Mouse (Mus musculus) left cerebral cortex, postnatal 4 days (tissue): Measurements from ENCODE around the gene Proca1. TPM values are rescaled to one million over a fixed set of nuclear protein-coding genes. Genes with fewer than 3 reads are reported as not detected.

Experiments
- DNase-seq: peaks from one replicate; pipeline ENCODE4 v3.0.0-alpha.2; 2022
- intact Hi-C: fragments of 180-260 bp; cut with DNase I; formaldehyde crosslinking; loops from one replicate; pipeline ENCODE4 v1.15.1; 2025
- total RNA-seq, 2 experiments: library from RNA; stranded (reverse); gene quantifications; 2 replicates each; pipeline ENCODE4 v1.2.3; 2021

Gene Proca1
- 1 to 10 TPM; 3.3 to 4.2 TPM for total RNA-seq

DNA sequence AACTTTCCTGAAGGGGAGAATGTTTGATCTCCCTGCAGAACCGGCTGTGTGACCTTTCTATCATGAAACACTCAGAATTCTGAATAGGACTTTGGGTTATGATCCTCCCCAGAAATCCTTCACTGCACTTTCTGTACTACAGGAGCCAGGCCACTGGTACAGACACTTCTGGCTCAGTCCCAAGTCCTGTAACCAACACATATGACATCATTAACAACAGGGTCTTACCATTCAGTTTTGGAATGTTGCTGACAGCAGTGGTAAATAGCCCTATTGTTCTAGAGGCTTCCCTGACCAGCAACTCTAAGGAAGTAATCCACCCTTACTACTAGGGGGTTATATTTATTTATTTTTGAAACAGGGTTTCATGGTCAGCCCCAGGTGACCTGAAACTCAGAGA is at the start of gene Proca1:
TSS of gene Proca1 (plus strand) at position 280 of the 400 bp plus-strand sequence.
- intact Hi-C loops = no loop called here
- no peak for DNase-seq

DNA sequence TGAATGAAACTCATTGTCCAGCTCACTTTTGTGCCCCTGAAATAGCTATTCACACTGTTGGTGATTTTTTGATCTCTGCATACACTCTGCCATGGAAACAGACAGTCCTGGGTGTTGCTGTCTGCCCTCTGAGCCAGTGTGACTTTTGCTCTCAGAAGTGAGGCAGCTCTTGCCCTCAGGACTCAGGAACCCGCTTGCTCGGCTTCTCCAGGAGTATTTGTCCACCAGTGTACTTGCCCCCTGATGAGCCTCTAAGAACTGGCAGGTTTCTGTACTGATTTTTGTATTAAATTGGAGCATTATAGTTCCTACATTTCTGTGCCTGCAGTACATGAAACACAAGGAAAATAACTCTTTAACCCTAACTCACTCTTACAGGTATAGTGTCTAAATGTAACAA is 49.7 kb upstream of the Proca1 start:
- no peak for DNase-seq
- intact Hi-C loops = no loop called here

DNA sequence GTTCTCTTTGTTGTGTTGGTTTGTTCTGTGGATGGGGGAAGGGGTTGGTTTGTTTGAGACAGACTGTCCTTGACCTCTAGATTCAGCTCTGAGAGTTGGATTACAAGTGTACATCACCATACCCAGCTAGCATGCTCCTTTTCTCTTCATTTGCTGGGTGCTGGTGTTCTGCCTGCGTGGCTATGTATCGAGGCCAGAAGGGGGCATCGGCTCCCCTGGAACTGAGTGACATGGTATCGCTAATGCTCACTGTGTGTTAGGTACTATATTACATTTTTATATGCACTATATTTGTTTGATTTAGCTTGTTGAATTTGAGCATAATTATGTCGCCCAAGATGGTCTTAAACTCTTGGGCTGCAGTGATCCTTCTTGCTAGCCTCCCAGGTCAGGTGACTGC is 47.0 kb upstream of the Proca1 start:
- intact Hi-C loops = no loop called here
- DNase-seq = no peak

DNA sequence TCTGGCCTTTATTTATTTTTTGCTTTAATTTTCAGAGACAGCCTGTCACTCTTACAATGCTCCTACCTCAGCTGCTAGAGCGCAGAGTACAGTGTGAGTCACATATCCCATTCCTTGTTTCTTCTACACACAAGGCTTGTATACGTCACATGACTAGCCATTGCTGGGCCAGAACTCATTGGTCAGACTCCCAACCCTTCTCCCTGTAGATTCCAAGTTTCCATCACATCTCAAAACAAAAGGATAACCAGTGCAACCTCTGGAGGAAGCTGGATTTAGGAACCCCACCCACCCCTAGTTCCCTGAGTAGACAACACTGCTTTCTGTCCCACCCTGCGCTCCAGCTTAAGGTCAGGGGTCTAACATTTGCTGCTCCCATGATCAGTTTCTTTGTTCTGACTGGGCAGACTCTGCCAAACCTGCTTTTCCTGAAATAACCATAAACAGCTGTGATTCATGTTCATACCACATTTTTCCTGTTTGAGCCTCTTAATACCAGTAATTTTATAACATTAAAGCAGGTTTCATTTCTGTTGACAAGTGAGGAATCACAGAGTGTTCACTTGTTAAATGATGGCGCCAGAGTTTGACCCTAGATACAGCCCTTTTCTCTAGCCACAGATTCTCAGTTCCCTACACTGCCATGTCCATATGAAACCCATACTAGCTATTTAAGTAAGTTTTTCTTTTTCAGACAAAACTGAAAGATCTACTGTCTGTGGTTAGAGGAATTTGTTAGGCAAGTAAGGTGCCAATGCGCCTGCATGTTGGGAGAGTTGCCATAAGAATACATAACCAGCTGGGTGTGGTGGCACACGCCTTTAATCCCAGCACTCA is 46.3 kb upstream of the Proca1 start:
- DNase-seq = no peak
- intact Hi-C loops = no loop called here

DNA sequence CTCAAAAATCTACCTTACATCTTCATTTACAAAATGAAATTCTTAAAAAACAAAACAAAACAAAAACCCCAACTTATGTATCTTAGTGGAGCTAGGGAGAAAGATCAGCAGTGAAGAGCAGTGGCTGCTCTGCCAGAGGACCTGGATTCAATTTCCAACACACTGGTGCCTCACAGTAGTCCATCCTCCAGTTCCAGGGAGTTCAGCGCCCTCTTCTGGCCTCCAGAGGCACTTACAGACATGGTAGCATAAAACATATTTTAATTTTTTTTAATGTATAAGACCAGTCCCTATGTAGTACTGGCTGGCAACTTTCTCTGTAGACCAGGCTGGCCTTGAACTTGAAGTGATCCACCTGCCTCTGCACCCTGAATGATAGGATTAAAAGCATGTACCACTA is 42.0 kb upstream of the Proca1 start:
- intact Hi-C loops = no loop called here

DNA sequence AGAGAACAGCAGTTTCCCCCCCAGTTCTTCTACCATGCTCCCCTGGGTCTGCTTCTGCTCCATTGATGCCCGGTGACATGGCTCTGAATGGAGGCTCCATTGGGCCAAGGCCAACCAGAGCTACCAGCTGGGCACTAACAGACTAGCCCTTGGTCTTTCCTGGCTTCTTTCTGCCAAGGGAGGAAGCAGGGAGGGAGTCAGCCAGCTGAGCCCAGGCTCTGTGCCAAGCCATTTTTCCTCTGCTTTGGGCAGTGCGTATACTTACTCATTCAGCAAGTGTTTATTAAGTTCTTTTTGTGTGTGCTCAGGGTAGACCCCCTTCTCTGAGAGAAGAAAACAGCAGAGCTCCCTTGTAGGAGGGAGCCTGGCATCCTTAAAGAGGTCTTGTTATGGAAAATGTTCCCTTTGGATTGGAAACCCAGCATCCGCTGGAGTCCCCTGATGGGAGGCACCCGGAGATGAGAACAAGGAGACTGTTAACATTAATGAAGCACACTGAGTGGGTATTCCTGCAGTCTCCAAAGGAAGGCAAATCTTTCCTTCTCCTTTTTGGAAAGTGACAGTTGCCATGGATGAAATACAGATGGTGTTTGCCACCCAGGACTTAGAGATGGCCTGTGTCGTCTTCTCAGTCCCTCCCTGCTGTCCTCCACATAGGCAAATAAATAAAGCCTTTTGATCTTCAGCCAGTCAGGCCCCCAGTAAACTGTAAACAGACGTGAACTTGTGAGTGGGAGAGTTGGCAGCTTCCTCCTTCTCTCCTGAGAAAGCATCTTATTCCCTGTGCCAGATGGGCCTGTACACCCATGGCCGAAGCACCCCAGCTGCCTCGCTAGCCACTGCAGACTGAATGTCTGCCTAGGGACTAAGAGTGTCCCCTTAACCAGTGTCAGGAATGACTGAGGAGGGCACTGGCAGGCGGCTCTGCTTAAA is 40.6 kb upstream of the Proca1 start:
- DNase-seq = peak; percentile 97
- intact Hi-C loops = no loop called here

More for the DNA sequence above, 42.0 kb upstream of the Proca1 start:
- no peak for DNase-seq

DNA sequence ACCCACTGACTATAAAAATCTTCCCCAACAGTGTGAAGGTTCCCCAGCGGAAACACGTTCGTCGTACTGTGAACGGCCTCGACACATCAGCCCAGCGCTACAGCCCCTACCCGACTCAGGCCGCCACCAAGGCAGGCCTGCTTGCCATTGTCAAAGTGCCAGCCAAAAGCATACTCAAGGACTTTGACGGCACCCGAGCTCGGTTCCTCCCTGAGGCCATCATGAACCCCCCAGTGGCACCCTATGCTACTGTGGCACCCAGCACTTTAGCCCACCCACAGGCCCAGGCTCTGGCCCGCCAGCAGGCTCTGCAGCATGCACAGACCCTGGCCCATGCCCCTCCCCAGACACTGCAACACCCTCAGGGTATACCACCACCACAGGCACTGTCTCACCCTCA is 39.4 kb upstream of the Proca1 start:
- DNase-seq = no peak
- intact Hi-C loops = no loop called here

DNA sequence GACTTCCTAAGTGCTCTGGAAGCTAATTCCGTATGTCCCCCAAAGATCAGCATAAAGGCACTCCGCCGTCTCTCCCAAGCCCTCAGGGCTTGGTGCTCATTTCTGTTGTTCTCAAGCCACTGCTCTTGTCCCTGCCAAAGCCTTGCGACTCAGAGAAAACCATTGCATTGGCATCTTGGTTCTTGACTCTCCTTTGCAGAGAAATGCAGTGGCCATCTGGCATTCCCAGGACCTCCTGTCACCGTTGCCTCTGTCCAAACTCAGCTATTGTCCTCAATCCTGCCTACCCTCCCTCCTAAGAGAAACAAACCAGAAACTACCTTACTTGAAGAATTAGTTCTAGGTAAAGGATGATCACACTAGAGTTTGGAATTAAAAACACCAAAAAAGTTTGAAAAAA is 37.5 kb upstream of the Proca1 start:
- no peak for DNase-seq

DNA sequence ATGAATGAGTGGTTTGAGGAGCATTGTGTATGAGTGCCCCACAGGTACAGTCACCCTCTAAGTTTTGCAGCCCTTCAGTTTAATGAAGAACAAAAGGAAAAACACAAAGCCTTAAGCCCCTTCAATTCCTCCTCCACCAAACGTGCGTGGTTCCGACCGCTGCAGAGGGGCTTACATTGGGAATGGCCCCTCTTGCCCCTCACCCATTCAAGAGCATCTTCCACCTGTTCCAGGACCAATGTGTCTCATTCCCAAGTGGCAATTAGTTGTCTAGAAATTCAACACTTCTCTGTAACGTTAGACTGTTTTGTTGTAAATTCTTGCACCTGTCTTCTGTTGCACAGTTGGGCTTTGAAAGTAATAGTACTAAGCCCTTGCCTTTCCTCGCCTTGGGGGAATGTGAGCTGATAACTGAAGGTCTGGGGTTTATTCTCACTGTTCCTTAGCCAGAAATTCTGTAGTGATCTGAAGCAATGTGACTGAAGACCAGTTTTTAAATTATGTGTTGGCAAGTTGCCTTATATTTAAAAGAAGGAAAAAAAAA is 37.0 kb upstream of the Proca1 start:
- DNase-seq = no peak
- intact Hi-C loops = no loop called here

More for the DNA sequence above, 37.5 kb upstream of the Proca1 start:
- intact Hi-C loops = no loop called here

DNA sequence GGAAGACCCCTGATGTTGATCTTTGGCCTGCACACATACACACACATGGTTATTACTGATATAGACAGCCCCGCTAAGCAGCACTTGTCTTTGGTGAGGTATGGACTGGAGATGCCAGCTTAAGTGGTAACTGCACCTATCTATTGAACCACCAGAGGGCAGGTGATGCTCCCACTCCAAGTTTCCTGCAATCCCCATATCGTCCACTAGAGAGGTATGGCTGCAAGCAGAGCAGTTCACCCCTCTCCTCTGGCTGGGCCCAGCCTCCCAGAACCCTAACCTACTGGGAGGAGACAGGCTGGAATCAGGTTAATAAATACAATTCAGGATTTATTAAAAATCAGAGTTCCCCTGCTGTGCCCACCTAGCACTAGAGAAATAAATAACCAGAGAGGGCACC is 34.1 kb upstream of the Proca1 start:
- peak; percentile 74 for DNase-seq
- intact Hi-C loops = no loop called here

DNA sequence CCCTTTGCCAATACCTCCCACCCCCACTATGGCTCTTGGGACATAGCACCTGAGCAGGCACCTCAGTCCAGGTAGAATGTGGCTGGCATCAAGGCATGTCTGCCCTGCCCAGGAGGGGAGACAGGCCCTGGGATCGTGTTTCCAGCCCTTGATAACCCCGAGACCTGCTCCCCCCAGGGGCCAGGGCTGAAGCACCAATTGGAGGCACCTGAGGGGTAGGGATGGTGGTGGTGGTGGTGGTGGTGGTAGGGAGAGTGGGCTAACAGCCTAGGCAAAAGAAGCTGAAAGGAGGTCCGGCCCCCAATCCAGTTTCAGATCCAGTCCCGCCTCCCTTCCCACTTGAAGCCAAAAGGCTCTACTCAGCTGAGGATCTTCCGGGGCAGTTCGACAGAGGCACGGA is 33.6 kb upstream of the Proca1 start:
- no peak for DNase-seq
- intact Hi-C loops = no loop called here

DNA sequence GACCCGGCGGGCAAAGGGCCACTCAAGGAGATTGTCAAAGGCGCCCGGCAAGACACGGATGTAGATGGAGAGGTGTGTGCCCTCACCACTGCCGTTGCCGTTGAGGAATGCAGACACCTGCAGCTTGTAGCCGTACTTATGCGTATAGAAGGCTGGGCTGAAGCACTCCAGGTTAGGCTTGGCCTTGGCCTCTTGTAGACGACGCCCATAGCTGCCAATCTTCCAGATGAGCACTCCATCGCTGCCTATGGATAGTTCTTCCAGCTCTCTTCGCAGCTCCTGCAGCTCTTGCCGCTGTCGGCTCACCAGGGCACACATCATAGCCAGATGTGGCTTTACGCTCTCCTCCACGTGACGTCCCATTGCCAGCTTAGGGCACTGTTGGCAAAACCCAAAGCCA is 33.0 kb upstream of the Proca1 start:
- DNase-seq = no peak
- intact Hi-C loops = no loop called here

DNA sequence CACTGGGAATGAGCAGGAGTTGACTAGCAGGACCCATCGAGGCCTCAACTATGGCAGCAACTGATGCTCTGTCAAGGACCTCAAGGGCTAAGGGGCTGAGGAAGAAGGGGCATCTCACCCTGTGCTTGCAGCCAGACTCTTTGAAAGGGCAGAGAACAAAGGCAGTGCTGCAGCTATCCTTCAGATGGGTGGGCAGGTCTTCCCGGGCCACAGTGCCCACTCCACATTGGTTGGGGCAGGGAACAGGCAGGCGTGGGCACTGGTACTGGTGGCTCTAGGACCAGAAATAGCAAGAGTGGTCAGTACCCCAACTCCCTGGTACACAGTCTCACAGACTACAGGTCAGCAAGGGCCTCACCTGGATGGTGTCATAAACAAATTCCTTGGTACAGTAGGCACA is 32.5 kb upstream of the Proca1 start:
- intact Hi-C loops = no loop called here
- DNase-seq = no peak

DNA sequence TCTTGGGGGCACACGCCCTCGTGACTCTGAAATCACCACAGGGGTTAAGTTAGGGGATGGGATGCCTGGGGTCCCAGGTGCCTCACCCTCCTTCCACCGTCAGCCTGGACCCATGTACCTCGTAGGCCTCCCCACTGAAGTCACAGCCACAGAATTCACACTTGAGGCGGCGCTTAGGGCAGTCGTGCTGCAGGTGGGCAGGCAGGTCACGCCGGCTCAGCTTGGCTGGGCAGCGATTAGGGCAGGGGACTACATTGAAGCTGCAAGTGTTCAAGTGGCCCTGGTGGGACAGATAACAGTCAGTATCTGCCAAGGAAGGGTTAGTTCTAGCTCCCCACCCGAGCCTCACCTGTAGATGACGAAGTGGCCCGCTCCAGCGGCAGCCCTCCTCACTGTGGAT is 32.0 kb upstream of the Proca1 start:
- DNase-seq = no peak
- intact Hi-C loops = no loop called here

DNA sequence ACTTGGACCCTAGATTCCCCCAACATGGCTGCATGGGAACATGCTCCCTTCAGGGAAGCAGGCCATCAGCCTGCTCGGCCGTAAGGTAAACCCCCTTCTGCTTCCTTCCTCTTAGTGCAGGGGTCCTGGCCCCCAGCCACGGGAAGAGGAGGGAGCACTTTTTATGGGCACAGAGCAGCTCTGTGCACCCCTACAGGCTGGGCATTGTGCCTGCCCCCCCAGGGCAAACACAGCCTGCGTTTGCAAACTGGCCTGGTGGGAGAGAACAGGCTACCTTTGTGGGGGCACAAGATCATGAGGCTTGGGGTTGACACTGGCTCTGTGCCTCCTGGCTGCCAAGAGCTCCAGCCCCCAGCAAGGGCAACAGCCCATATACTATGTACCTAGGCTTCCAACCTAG is 31.2 kb upstream of the Proca1 start:
- intact Hi-C loops = no loop called here
- DNase-seq = peak; percentile 73

DNA sequence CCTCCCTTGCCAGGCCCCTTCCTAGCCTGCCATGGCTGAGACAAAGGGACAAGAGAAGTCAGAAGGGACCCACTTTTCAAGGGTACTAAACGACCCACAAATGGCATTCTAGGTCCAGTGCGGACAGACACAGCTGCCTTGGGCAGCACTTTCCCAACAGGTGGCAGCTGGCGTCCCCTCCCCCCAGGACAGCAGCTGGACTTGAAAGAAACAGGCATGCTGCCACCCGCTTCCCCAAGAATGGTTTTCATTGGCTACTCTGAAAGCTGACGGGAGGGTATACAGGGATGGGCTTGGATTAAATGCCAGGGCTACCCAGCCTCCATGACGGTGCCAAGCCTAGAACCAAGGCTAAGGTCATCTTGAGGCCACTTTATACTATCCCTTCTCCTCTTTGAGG is 30.7 kb upstream of the Proca1 start:
- intact Hi-C loops = no loop called here
- DNase-seq = peak; percentile 86

DNA sequence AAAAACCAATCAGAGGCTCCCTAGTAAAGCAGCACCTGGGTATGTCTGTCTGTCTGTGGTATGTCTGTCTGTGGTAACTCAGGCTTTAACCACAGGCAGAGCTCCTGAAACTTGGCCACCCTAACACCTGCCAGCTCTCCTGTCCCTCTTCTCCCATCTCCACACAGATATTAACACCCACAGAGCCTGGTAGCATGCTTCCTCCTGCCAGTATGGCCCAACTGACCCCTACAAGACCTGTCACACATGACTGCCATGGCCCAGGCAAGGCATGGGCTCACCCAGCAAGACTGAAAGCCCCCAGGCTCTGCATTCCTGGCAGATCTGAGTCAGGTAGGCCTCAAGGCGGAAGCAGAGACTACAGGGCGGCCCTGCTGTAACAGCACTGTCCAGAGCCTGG is 30.1 kb upstream of the Proca1 start:
- no peak for DNase-seq
- intact Hi-C loops = no loop called here

DNA sequence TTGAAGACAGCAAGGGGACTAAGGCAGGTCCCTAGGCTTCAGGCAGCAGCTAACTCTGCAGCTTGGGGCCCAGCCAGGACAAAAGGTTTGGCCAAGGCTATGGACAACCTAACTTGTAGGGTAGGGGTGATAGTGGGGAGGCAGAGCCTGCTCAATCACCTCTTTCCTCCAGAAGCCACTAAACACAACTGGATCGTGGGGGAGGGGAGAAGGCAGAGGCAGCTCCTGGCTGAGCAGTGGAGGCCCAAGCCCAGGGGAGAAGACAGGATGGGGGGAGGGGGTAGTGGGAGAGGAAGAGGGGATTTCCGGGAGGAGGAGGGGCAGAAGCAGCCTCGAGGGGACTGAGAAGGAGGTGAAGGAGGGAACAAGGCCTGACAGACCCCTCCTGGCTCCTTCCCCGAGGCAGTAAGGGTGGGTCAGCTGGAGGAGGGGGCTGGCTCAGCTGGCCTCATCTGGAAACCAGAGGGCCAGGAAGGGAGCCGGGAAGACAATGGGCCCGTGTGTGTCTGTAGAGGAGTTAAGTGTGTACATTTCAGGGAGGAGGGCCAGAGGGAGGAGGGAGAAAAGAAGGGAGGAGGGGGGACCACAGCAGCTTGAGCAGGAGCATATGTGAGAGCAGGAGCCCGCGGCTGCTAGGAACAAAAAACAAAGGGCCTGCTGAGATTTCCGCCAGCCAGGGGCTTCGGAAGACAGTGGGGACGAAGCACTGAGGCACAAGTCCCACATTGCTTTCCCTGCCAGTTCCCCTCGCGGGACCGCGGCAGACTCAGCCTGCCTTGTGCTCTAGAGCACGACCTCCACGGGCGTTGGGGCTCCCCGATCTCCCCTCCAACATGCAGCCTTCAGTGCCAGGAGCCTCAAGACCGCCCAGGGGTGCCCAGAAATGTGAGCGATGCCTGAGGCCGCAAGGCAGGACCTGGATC is 29.2 kb upstream of the Proca1 start:
- peak; percentile 68 for DNase-seq
- intact Hi-C loops = no loop called here

DNA sequence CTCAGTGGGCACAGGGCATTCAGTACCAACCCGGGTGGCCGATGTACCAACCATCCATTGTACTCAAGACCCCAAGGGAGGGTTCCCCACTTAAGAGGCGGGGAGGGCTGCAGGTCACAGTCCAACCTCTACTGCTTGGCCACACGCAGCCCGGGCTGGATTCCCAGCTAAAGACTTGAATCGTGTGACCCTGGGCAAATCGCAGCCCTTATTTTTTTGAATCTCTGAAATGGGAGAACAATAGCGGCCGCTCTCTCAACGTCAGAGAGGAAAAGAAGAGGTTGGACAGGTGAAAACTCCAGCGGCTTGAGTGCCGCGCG is 28.6 kb upstream of the Proca1 start:
- intact Hi-C loops = no loop called here
- DNase-seq = no peak

DNA sequence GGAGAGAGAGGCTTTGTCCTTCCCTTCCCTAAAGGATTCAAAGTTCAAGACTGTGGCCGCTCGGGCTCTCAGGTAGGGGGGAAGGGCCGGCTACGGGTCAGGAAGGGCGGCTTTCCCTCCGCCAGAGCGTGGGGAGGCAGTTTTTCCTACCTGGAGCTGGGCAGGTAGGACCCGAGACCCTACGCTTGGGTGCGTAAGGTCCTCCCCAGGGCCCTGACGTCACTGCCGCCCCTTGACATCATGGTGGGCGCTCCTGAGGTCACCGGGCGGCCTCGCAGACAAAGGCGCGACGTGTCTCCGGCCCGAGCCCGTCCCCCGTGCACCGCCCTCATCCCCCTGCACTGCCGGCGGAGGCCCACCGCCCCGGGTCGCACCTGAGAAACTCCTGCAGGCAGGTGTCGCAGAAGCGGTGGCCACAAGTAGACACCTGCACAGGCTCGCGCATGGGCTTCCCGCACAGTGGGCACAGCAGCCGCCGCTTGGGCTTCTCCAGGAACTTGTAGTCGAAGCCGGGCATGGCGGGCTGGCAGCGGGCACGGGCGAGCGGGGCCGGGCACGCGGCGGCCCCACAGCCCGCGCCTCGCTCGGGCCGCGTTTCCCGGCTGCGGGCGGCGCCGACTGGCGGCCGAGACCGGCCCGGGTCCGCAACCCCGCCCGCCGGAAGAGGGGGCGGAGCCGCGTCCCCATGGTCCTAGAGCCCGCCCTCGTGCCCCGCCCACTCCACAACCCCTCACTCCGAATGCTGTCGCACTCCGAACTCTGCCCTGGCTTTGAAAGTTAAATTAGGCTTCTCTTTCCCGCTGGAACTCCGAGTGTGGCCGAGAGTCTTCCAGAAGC is 28.1 kb upstream of the Proca1 start, which contains the start of gene Traf4:
TSS of gene Traf4 (minus strand) at position 666 of the 837 bp plus-strand sequence.
- peak; percentile 88 for DNase-seq
- intact Hi-C loops = no loop called here
